Mouse (Mus musculus) hindbrain, embryonic 10.5 days (tissue): Measurements from ENCODE around the gene Olfr449. TPM values are rescaled to one million over a fixed set of nuclear protein-coding genes. Genes with fewer than 3 reads are reported as not detected.

Source experiments
- DNase-seq: peaks from one replicate; pipeline ENCODE4 v3.0.0-alpha.2; 2017; ENCODE audit warnings: low spot score
- H3K27ac ChIP-seq: fragments of 300-500 bp; sonication (generic); 2 replicates; pipeline ENCODE4 v1.5.1; 2016; ENCODE audit warnings: mild to moderate bottlenecking, moderate library complexity
- H3K27me3 ChIP-seq: fragments of 300-500 bp; sonication (generic); 2 replicates; pipeline ENCODE4 v1.6.1; 2016; ENCODE audit warnings: mild to moderate bottlenecking; ENCODE audit not compliant: poor library complexity, insufficient read depth, severe bottlenecking
- H3K36me3 ChIP-seq: fragments of 300-500 bp; sonication (generic); 2 replicates; pipeline ENCODE4 v1.6.1; 2016; ENCODE audit warnings: mild to moderate bottlenecking, moderate library complexity
- H3K4me1 ChIP-seq: fragments of 300-500 bp; sonication (generic); replicated peaks from 2 replicates; pipeline ENCODE4 v1.6.1; 2016; ENCODE audit warnings: mild to moderate bottlenecking
- H3K4me3 ChIP-seq: fragments of 300-500 bp; sonication (generic); 2 replicates; pipeline ENCODE4 v1.5.1; 2016; ENCODE audit warnings: mild to moderate bottlenecking, moderate library complexity
- H3K9me3 ChIP-seq: fragments of 300-500 bp; sonication (generic); 2 replicates; pipeline ENCODE4 v1.6.1; 2016; ENCODE audit warnings: mild to moderate bottlenecking, moderate library complexity
- WGBS: fragments of 180-500 bp; shearing (Covaris S2); methylation state at CpG from one replicate; pipeline ENCODE4 v1.1.7; 2016; 5-methylcytosine and 5-hydroxymethylcytosine counted together
- polyA plus RNA-seq: library from polyadenylated mRNA; unstranded; fragments of >200 nt; fragmentation: Nextera tagmentation; extraction: Ambion mirVana; gene quantifications from 2 replicates; pipeline ENCODE4 v1.2.1, GENCODE M21; 2016

Gene Olfr449
- not detected in 2 replicates for polyA plus RNA-seq

DNA sequence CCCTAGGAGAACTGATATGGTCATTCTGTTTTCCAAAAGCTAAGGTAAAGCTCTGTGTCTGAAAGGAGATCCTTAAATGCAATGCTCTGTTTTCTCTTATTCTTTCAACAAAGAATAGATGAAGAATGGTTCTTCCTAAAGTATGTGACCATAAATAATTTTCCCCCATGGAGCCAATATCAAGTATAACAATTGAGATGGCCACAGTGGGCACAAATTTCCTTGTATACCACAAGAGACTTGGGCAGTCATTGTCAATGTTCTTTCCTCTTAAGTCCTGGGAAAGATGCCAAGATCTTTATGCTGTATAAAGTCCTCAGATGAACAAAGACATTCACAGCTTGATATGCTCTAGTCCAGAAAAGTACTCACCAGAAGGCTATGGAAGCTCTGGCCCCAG, at the start of gene Olfr449:
Gene Olfr449, plus strand, starts transcription at position 301 of the 400 bp plus-strand sequence.
- Histone ChIP-seq H3K36me3 (no peaks in the 10 kb centered on the region), H3K27me3 (no peaks in the 10 kb centered on the region), H3K4me3 (no peak within 1 kb of the TSS), H3K4me1 (no peaks in the 10 kb centered on the region), H3K27ac (no peak within 1 kb of the TSS), H3K9me3 (no peaks in the 10 kb centered on the region)
- DNase-seq, result no peak

DNA sequence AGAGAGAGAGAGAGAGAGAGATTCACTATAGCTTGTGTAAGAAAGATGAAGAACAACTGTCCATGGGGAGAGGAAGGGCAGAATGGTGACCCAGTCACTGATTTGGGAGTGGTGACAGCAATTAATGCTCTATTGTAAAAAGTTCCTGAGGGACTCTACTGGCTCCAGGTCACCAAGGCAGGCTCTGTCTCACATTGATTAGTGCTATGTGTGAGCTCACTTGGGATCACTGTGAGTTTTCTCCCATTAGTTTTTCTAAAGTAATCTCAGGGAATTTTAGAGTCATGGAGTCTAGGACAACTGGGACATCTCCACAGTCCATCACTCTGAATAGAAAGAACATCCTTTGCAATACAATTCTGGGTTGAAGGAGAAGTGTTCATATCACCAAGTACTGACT, 49.4 kb upstream of the Olfr449 start, which contains the start of gene Olfr452:
Gene Olfr452, plus strand, starts transcription at position 301 of the 400 bp plus-strand sequence.
- no peaks in the 10 kb centered on the region for H3K4me1 ChIP-seq
- H3K36me3 ChIP-seq, result no peaks in the 10 kb centered on the region
- no peak within 1 kb of the TSS for H3K27ac ChIP-seq
- no peaks in the 10 kb centered on the region for H3K27me3 ChIP-seq
- no peak within 1 kb of the TSS for H3K4me3 ChIP-seq
- H3K9me3 ChIP-seq, result no peaks in the 10 kb centered on the region
- no peak for DNase-seq

GRCm38 (mm10) chr6:42790247-42790948, 43.8 kb upstream of the Olfr449 start:
- H3K27ac ChIP-seq, result no peak overlapping the region

GRCm38 (mm10) chr6:42790949-42791556, 43.1 kb upstream of the Olfr449 start:
- 85% methylated on average over 9 of the region's 9 CpGs for WGBS
- no peak for DNase-seq

More at GRCm38 (mm10) chr6:42790247-42790948, 43.8 kb upstream of the Olfr449 start:
- no peak overlapping the region for H3K4me3 ChIP-seq
- no peaks in the 10 kb centered on the region for H3K36me3 ChIP-seq
- H3K9me3 ChIP-seq, result no peaks in the 10 kb centered on the region
- no peaks in the 10 kb centered on the region for H3K4me1 ChIP-seq
- H3K27me3 ChIP-seq, result no peaks in the 10 kb centered on the region
- DNase-seq, result peak; percentile 5
- 51% methylated on average over 4 of the region's 4 CpGs for WGBS

DNA sequence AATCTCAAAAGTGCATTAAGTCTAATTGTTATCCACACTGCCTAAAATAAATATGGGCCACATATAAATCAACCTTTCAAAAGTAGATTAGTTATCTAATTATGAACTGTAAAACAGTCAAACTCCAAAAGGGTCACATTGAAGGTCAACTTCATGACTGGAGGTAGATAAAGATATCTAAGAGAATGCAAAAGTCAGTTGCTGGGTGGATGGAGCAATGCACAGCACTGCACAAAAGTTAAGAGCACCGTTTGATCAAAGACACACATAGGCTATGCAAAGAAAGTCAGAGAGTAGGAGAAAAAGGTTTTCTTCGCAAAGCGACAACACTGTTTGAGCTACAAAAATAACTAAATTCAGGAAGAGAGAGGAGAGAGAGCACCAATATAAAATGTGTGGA, 39.2 kb upstream of the Olfr449 start:
- no peaks in the 10 kb centered on the region for H3K4me1 ChIP-seq
- no peak overlapping the region for H3K27ac ChIP-seq
- H3K4me3 ChIP-seq, result no peak overlapping the region
- no peaks in the 10 kb centered on the region for H3K9me3 ChIP-seq
- WGBS, result 93% methylated on average over 3 of the region's 3 CpGs
- no peak for DNase-seq
- no peaks in the 10 kb centered on the region for H3K36me3 ChIP-seq
- H3K27me3 ChIP-seq, result no peaks in the 10 kb centered on the region

More at GRCm38 (mm10) chr6:42790949-42791556, 43.1 kb upstream of the Olfr449 start:
- Histone ChIP-seq H3K27ac (no peak overlapping the region), H3K36me3 (no peaks in the 10 kb centered on the region), H3K4me1 (no peaks in the 10 kb centered on the region), H3K27me3 (no peaks in the 10 kb centered on the region), H3K9me3 (no peaks in the 10 kb centered on the region), H3K4me3 (no peak overlapping the region)

GRCm38 (mm10) chr6:42811639-42812038, 22.5 kb upstream of the Olfr449 start, which contains the start of gene Olfr450:
Gene Olfr450, plus strand, starts transcription at chr6:42811939.
- 80% methylated on average over 1 of the region's 1 CpGs for WGBS
- Histone ChIP-seq H3K27ac (no peak within 1 kb of the TSS), H3K9me3 (no peaks in the 10 kb centered on the region), H3K4me3 (no peak within 1 kb of the TSS), H3K27me3 (no peaks in the 10 kb centered on the region), H3K36me3 (no peaks in the 10 kb centered on the region), H3K4me1 (no peaks in the 10 kb centered on the region)
- DNase-seq, result no peak

DNA sequence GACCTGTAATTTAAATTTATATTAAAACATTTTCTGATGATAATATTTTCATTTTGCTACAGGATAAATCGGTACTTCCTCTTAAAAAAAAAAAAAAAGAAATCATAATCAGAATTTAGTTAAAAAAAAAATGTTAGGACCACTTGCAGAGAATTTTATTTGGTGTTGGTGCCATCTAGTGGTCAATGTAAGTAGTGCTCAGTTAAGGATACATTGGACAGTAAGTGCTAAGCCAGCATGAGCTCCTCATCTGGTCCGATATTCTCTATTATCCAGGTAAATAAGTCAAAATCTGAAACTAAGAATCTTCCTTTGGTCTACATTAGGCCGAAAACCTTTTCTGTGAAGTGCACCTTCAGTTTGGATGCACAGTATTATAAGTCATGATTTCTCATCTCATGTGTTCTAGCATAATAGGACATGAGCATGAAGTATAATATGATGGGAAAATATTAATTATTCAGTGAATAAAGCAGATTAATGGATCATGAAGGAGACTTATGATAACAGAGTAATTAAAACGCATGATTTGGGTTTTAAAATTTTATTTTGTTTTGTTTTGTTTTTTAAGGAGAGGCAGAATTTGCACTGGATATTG, 26.1 kb downstream of the Olfr449 start:
- no peak overlapping the region for H3K4me3 ChIP-seq
- no peak for DNase-seq
- no peaks in the 10 kb centered on the region for H3K9me3 ChIP-seq
- H3K4me1 ChIP-seq, result no peaks in the 10 kb centered on the region; the same call in 1 of the 2 replicates
- WGBS, result 20% methylated on average over 4 of the region's 4 CpGs
- H3K36me3 ChIP-seq, result no peaks in the 10 kb centered on the region
- H3K27ac ChIP-seq, result no peak overlapping the region
- no peaks in the 10 kb centered on the region for H3K27me3 ChIP-seq

- H3K36me3 ChIP-seq, result no peaks in the 10 kb centered on the region
Observed at GRCm38 (mm10) chr6:42869695-42870094, 35.5 kb downstream of the Olfr449 start.

DNA sequence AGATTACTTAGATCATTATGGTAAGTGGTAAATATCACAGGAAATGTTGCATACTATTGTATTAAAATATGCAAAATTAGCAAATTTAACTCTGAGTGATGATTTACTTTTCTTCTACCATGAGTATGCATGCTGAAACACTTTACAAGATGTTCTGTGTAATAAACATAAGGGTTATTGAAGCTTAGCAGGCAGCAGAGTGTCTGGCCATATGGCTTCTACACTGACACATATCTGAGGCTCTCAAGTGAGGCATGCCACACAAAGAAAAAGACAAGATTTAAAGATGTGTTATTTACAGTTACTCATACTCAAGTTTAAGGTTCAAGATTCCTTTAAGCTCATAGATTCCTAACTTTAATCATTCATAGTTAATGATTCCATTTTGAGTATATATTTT, 42.1 kb downstream of the Olfr449 start:
- DNase-seq, result no peak
- Histone ChIP-seq H3K9me3 (0 out of 2 replicates have a peak, but pooled peaks cover 3% of the 10 kb centered on the region), H3K4me1 (no peaks in the 10 kb centered on the region)

More at GRCm38 (mm10) chr6:42869695-42870094, 35.5 kb downstream of the Olfr449 start:
- Histone ChIP-seq H3K4me3 (no peak overlapping the region), H3K9me3 (no peaks in the 10 kb centered on the region), H3K27ac (no peak overlapping the region), H3K4me1 (no peaks in the 10 kb centered on the region), H3K27me3 (no peaks in the 10 kb centered on the region)
- WGBS, result 83% methylated on average over 3 of the region's 3 CpGs
- no peak for DNase-seq

More for the DNA sequence above, 42.1 kb downstream of the Olfr449 start:
- no peak overlapping the region for H3K4me3 ChIP-seq
- H3K36me3 ChIP-seq, result no peaks in the 10 kb centered on the region
- no peaks in the 10 kb centered on the region for H3K27me3 ChIP-seq
- H3K27ac ChIP-seq, result no peak overlapping the region

Other genes starting within 250 kb of the Olfr449 start
- not detected in 2 replicates for gene Tcaf3, start 236.7 kb upstream of the Olfr449 start, polyA plus RNA-seq
- 4.6 and 4.9 TPM in 2 replicates for gene Tcaf2, start 189.1 kb upstream of the Olfr449 start, polyA plus RNA-seq
- gene Tcaf1, start 124.3 kb upstream of the Olfr449 start, polyA plus RNA-seq, result 110 and 130 TPM in 2 replicates
- not detected in 2 replicates for gene Olfr453, start 95.0 kb upstream of the Olfr449 start, polyA plus RNA-seq
- gene Olfr38, start 78.0 kb upstream of the Olfr449 start, polyA plus RNA-seq, result not detected in 2 replicates
- not detected in 2 replicates for gene Olfr452, start 49.3 kb upstream of the Olfr449 start, polyA plus RNA-seq
- gene Olfr450, start 22.4 kb upstream of the Olfr449 start, polyA plus RNA-seq, result not detected in 2 replicates
- not detected in 2 replicates for gene Olfr448, start 56.1 kb downstream of the Olfr449 start, polyA plus RNA-seq
- gene Olfr447, start 74.5 kb downstream of the Olfr449 start, polyA plus RNA-seq, result not detected in 2 replicates
- gene Olfr446, start 87.0 kb downstream of the Olfr449 start, polyA plus RNA-seq, result not detected in 2 replicates
- not detected in 2 replicates for gene Olfr444, start 114.7 kb downstream of the Olfr449 start, polyA plus RNA-seq